Mouse (Mus musculus): ENCODE data around the gene Psmc3.
"Not testable (repeated sequence)": the region's sequence is repeated elsewhere in the genome, so short reads cannot be mapped to it uniquely, and the experiment has no call there.

DNA sequence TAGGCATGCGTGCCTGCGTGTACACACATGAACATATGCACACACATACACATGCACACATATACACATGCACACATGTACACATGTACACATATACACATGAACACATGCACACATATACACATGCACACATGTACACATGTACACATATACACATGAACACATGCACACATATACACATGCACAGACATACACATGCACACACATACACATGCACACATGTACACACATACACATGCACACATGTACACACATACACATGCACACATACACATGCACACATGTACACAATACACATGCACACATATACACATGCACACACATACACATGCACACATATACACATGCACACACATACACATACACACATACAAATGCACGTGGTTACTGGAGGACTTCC lies 58.0 kb downstream of the Psmc3 start:
- not testable (repeated sequence) for TF ChIP-seq CTCF (IDR thresholded peaks at IDR 0.05; ENCODE audit: low read depth, low read length); POLR2A (IDR thresholded peaks at IDR 0.05; ENCODE audit: extremely low read depth, insufficient read depth, low read length)

Measured in liver, adult 2 months (tissue).